Mouse (Mus musculus) G1E (cell line): ENCODE measurements at regions not wholly inside any gene's neighbourhood (a gene's known extent, or its start where the extent isn't known, plus 50 kb on each side); places are given as distances from the start of the nearest gene placed in this dataset.

Experiments used
- CTCF ChIP-seq: IDR thresholded peaks from 2 replicates; pipeline ENCODE4 v1.5.1; 2012; ENCODE audit warnings: low read depth, low read length, inconsistent platforms, mixed read lengths
- GATA1 ChIP-seq: IDR thresholded peaks from 2 replicates; pipeline ENCODE4 v1.6.1; 2012; ENCODE audit warnings: borderline replicate concordance, low read length, inconsistent platforms, mixed read lengths
- POLR2AphosphoS5 ChIP-seq: IDR thresholded peaks from 2 replicates; pipeline ENCODE4 v1.6.1; 2012; ENCODE audit warnings: low read depth, low read length, inconsistent platforms; ENCODE audit not compliant: insufficient replicate concordance
- TAL1 ChIP-seq: conservative IDR thresholded peaks from 2 replicates; pipeline ENCODE4 v1.6.1; 2012; ENCODE audit warnings: low read depth, low read length, inconsistent platforms, mixed read lengths

GRCm38 (mm10) chr5:146678049-146678774 is 93.2 kb upstream of the Gpr12 start:
- TF ChIP-seq CTCF (no peak), GATA1 (no peak), TAL1 (no peak), POLR2AphosphoS5 (no peak)
